Mouse (Mus musculus) layer of hippocampus, postnatal 25 days (tissue): ENCODE results near the gene Tmem189. TPM values are rescaled to one million over a fixed set of nuclear protein-coding genes. Genes with fewer than 3 reads are reported as not detected.

ENCODE experiments used
- DNase-seq, 2 experiments: peaks; one replicate each; pipeline ENCODE4 v3.0.0; 2022; ENCODE audit warnings: mixed read lengths in 2 of 2, low spot score in 1 of 2; ENCODE audit errors: extremely low spot score in 1 of 2
- total RNA-seq, 2 experiments: library from RNA; stranded (reverse); gene quantifications; 2 replicates each; pipeline ENCODE4 v1.2.3; 2021

The Tmem189 gene
- total RNA-seq = 10 to 100 TPM; 57.3 to 60.3 TPM

DNA sequence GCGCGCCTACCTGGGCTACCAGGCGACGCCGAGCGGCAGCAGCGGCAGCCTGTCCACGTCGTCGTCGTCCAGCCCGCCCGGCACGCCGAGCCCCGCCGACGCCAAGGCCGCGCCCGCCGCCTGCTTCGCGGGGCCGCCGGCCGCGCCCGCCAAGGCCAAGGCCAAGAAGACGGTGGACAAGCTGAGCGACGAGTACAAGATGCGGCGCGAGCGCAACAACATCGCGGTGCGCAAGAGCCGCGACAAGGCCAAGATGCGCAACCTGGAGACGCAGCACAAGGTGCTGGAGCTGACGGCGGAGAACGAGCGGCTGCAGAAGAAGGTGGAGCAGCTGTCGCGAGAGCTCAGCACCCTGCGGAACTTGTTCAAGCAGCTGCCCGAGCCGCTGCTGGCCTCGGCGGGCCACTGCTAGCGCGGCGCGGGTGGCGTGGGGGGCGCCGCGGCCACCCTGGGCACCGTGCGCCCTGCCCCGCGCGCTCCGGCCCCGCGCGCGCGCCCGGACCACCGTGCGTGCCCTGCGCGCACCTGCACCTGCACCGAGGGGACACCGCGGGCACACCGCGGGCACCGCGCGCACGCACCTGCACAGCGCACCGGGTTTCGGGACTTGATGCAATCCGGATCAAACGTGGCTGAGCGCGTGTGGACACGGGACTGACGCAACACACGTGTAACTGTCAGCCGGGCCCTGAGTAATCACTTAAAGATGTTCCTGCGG is at the start of gene Tmem189:
Gene Tmem189 (minus strand): TSS at position 322 of the 718 bp plus-strand sequence.
- peak; percentile 36 to 51 for DNase-seq

DNA sequence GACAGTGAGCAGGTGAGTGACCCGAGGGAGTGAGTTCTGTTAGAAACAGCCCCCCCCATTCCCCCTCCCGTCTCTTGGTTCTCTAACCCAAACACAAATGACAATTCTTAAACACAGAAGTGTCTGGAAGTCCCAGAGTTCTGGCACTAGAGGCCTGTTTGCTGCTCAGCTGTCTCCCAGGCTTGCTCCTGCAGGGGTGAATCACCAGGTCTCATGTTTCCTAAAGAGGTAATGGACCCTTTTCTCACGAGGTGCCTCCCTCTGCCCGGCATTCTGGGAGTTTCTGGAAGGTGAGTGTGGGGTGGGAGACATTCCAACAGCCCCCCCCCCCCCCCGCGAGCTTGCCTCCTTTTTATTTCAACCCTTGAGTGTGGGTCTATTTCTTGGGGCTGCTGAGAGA is 49.4 kb upstream of the Tmem189 start:
- DNase-seq = no peak

DNA sequence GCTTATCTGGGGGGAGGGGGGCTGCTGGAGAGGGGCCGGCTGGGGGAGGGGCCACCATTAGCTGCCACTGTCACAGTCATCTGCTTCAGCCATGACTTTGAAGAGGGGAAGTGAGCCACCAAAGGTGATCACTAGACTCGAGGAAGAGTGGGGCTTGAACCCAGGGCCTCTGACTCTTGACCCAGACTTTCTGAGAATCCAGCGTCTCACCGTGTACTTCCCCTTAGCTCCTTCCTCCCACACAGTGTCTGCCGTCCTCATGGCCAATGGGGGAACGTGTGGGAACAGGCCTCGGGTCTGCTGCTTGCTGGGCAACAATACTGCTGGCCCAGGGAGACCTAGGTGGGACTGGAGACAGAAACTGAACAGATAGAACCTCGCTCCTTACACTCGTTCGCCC is 45.2 kb upstream of the Tmem189 start:
- no peak for DNase-seq

DNA sequence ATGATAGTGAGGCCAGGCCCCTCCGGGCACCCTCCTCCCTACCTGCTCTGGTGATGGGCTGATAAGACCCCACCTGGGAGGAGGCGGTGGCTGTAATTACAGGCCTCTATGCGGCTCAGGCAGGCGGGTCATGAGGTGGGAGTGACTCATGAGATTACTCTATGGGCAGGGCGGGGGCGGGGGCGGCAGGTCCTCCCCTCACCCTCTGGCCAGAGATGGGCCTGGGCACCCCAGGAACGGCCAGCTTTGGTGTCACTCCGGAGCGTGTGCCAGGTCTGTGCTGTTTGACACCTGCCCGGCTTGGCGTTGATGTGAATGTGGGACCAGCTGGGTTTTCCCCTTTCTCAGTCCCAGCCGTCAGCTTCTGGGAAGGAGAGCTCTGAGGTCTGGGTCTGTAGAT is 41.5 kb upstream of the Tmem189 start:
- no peak for DNase-seq

DNA sequence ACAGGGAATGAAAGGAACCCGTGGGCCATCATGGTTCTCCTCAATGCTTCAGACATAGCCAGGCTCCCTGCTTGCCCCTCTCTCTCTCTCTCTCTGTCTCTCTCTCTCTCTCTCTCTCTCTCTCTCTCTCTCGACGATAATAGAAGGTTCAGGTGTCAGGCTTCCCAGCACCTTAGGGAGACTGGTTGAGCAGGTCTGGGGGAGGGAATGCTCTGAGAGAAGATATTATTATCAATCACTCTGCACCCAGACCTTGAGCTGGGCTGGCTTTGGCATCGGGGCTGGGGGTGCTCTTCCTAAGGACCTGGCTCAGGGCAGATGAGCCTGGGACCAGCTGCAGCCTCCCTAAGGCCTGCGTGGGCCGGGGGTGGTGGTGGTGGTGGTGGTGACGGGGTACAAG is 40.4 kb upstream of the Tmem189 start:
- no peak for DNase-seq

DNA sequence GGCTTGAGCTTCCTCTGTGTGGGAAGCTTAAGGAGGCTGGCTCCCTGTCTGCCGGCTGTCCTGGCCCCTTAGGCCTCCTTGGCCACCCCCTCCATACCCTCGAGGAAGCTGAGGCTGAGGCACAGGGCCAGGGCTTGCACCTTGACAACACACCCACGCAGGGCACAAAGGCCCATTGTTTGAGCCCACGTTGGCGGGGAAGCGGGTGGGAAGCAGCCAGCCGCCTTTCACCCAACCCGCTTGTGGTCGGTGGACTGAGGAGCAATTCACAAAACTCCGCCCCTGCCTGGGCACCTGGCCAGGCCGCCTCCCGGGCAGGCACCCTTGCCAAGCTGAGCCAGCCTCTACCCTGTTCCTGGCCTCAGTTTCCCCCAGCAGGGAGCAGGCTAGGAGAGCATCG is 37.5 kb upstream of the Tmem189 start:
- DNase-seq = peak in 1 of 2 experiments; percentile 50

DNA sequence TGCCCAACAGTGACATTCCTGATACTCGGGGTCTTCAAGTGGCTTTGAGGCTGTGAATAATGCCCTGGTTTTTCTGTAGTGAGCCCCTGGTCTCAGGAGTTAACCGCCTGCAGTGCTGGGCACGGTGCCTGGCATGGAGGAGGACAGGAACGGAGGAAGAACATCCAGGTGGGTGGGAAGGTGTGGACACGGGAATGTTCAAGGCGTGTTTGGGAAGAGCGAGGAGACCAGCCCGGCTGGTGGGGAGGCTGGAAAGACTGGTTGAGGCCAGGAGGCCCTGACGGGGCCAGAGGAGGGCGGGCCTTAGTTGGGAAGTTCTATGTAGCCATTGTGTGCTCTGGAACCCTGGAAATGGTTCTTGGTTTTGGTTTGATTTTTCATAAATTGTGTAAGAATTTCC is 36.3 kb upstream of the Tmem189 start:
- DNase-seq = no peak

DNA sequence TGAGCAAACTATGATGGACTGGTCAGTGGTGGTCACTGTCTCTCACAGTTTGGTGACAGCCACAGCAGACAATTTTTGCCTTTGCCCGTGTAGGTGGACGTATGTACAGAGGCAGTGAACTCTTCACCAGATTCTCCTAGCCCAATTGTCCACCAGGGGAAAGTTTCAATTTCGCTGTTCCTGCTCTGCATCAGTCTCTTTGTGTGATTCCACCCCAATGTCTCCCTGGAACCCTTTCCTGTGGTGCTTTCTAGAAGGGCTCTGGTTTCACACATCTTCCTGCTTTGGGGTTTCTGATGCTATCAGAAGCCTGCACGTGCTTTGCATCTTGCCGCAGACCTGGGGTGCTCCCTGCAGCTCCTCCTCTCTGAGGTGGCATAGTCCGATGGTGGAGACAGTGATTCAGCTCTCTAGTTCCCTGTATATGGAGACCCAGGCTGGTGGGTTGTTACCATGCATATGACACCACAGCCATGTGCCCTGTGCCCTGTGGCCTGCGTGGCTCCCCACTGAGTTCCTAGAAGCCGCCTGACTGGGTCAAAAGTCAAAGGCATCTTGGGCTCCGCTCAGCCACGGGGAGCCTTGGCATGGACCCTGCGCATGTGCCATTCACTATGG is 34.1 kb upstream of the Tmem189 start:
- no peak for DNase-seq

DNA sequence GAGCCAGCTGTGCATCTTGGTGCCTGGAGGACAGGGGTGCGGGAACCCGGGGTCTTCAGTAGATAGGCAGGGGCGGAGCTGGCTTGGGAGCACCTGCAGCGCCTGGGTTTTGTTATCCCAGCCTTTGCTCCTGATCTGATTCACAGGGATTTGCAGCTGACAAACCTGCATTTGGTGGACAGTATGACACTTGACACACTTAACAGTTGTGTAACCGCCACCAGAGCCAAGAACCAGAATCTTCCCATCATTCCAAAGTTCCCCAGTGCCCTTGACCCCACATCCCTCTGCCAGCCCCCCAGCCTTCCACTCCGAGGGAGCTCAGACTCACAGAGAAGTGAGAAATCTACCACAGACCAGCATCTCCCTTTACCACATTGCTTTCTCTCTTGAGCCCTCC is 32.9 kb upstream of the Tmem189 start:
- no peak for DNase-seq

DNA sequence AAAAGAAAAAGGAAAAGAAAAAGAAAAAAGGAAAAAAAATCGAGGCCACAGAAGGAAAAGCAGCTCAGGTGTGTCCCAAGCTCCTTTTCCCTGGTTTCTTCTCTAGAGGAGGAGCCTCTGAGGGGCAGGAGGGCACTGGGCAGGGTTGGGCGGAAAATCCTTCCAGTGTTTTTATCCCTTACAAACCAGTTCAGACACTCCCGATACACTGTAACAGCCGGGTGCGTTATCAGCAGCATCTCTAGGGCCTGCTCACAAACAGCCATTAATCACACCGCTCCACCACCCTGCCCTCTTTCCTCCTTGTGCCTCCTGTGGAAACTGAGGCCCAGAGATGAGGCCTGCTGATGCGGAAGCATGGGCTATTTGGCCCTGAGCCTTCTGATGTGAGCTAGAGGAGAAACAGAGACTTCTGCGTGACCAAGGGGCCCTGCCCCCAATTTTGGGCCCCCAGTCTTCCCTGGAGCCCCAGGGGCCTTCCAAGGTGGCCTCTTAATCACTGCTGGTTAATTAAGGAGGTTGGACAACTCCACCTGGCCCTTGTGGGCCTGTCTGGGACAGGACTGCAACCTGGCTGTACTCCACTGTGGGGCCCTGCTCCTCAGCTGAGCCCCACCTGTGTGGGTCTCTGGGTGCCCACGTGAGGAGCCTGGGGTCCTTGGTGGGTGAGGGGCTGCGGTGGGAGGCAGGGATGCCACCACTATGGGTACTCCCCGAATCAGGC is 31.7 kb upstream of the Tmem189 start:
- no peak for DNase-seq

DNA sequence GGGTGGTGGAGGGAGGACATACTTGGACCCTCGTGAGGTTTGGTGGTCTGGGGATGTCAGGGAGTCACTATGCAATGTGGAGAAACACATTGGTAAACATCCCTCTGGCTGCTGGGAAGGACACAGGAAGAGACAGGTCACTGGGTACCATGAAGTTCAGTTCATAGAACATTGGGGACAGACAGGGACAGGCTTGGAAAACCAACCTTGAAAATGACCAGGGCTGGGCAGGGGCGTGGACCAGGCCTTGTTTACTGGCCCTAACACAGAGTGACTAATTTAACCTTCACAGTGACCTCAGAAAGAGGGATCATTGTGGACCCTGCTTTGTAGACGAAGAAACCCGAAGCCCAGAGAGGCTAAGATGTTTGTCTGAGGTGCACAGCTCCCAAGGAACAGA is 29.9 kb upstream of the Tmem189 start:
- DNase-seq = no peak

DNA sequence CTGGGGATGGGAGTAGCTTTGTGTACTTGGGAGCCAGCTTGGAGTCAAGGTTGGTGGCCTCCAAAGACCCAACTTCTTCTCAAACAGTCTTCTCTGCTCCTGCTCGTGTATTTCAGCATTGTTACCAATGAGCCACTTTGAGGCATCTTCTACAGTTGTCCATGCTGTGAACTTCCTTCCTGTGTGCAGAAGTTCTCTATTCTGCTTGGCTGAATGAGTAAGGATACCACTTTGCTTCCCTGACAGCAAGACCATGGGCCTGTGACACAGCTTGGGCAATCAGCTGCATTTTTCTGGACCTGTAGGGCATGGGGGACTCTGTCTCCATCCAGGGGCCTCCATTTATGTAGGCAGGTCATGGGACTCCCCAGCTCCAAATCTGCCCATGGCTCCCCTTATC is 27.6 kb upstream of the Tmem189 start:
- DNase-seq = no peak

DNA sequence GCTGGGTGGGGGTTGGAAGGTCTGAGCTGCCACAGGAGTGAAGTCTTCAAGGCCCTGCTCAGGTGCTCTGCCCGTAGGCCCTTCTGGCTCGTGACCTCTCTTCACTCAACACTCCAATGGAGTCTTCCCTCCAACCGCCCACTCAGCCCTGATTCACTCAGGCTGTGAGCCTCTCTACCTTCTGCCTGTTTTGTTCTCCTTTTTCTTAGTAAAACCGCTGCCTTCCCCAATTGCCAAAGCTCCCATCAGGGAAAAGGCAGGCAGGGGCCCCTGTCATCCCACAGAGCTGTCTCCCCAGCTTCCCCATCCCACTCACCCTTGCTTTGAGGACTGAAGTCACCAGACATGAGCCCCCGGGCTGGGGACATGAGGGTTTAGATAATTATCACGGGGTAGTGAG is 25.4 kb upstream of the Tmem189 start:
- DNase-seq = peak in 1 of 2 experiments; percentile 21

DNA sequence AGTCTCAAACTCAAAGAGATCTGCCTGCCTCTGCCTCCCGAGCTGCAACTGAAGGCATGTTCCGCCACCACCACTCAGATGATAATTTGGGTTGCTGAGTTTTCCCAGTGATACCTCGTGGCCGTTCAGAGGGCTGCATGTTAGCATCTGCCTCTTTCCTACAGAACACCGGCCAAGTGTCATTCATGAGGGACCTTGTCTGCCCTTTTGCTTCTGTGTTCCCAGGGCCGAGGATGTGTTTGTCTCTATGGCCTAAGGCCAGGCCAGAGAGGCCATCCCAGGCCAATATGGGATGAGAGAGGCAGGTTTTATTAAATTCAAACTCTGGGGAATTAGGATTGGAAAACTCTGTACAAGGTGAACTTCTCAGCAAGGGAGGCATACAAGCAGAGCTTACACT is 24.7 kb upstream of the Tmem189 start:
- no peak for DNase-seq

DNA sequence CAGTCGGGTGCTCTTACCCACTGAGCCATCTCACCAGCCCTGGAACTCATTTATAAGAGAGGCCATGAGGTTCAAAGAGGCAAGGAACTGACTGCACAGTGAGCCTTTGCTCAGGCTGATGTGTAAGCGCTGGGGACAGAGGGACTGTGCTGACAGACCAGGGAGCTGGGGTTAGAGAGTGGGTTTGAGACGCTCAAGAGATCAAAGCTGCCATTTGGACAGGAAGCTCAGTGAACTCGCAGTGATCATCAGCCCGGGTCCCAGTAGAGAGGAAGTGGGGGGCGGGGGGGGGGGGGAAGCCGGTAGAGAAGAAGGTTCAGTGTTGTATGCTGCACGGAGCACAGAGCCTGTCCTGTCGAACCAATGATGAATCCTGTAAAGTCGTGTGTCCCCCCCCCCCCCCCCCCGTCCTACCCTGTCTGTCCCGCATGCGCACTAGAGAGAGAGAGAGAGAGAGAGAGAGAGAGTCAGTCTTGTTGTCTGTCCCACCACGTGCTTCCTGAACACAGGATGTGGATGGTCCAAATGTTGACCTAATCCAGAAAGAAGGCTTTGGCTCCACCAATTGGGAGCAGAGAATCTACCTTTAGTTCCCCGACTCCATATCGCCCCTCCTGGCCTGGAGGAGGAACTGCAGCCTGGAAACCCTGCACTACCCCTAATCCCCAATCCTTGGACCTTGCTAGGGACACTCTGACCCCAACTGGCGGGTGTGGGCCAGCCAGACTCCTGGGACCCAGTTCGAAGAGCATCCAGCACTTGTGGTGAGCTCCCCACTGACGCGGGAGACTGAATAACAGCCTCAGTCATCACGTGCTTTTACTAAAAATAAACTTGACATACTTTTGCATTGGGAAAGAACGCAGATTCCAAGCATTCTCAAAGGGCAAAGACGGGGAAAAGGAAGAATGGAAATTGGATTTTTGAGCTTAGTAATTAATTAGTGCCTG is 23.5 kb upstream of the Tmem189 start:
- no peak for DNase-seq

DNA sequence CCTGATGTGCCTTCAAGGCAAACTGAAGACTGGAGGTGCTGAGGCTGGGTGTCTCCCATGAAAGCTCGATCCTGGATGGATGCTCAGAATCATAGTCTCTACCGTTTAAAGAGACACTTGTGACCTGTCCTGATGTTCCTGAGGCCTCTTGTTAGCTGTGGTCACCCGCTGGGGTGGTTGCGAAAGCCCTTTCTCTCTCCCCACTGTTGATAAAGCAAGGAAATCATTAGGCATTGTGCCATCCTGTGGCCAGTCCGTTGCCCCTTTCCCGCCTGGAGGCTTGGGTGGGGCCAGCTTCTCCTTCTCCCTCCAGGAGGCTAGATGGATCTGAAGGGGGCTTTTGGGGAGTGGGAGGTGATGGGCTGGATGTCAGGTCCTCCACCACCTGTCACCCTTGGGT is 21.0 kb upstream of the Tmem189 start:
- DNase-seq = no peak

DNA sequence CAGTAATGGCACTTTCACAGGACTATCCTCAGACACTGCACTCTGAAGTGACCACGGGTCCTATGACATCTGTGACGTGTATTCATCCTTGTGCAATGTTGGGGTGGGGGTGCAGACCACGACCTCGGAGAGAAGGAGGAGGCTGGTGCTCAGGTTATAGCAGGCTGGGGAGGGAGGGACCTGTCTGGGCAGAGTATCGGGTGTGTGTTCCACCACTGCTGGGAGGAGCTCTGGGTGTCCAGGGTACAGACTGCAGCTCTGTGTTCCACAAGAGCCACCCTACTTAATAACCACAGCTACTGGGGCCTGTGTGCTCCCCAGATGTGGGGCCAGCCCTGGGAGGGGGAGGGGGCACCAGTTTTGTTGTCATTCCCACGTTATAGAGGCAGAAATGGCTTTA is 20.3 kb upstream of the Tmem189 start:
- no peak for DNase-seq

DNA sequence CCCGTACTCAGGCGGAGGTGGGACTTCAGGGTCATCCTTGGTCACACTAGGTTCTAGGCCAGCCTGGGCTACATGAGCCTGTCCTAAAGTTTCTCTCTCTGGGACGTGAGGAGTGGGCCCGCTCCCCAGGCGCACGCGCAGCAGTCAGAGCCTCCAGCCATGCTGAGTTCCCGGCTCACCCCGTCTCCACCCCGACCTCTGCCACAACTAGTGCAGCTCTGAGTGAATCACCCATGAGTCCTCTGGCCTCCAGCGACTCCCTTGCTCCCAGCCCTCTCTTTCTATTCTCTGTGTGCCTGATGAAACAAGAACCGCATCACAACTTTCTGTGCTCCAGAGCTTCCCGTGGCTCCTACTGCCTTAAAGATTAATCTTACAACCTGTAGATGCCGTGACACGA is 18.8 kb upstream of the Tmem189 start:
- no peak for DNase-seq

DNA sequence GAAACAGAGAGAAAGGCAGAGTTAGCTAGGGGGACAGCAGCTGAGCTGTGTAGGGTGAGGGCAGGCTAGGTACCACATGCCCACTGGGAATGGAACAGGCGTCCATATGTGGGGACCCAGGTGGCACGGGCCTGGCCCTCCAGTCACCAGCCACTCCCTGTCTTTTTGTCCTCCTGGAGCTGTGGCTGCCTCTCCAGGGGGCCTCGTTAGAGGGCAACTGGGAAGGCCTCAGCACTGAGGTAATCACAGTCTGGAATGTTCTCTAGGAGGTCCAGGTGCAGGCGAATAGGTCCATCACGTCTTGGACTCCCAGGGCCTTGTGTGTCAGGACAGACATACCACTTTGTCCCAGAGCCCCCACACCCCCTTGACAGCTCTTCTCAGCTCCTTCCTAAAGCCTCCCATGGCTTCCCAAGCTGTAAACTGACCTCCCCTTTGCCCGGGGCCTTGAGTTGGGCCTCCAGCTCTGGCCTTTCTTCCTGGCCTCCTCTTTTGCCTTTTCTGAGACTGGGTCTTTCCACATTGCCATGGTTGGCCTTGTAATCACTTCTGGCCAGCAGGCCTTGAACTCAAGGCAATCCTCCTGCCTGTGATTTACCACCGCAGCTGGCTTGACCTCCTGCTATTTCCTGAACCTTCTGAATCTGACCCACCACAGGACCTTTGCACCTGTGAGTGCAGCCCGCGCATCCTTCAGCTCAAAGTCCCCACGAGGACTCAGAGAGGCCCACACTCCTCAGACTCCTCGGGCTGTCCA is 16.7 kb upstream of the Tmem189 start:
- DNase-seq = no peak

DNA sequence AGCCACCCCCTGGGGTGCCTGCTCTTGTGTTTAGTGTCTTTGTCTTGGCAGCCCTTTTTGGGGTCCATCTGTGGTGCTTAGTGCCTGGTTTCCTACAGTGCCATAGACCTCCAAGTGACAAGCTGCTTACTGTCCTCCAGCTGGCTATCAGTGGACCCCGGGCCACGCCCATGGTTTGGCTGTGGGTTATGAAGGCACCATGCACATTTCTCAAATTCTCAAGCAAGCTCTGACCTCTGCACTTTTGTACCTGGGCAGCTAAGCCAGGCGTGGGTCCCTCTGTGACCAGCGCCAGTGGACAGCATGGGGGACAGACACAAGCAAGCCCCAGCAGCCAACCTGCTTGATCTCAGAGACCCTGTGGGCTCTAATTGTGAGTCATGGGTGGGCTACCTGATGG is 14.8 kb upstream of the Tmem189 start:
- no peak for DNase-seq
